Mouse (Mus musculus): Measurements from ENCODE around the gene Otop2. TPM values are rescaled to one million over a fixed set of nuclear protein-coding genes. Genes with fewer than 3 reads are reported as not detected.
A peak's percentile ranks its signal among the peaks of the same experiment; 100 is the strongest.

Otop2 gene
- total and polyA plus RNA-seq, 3 experiments, result not detected

DNA sequence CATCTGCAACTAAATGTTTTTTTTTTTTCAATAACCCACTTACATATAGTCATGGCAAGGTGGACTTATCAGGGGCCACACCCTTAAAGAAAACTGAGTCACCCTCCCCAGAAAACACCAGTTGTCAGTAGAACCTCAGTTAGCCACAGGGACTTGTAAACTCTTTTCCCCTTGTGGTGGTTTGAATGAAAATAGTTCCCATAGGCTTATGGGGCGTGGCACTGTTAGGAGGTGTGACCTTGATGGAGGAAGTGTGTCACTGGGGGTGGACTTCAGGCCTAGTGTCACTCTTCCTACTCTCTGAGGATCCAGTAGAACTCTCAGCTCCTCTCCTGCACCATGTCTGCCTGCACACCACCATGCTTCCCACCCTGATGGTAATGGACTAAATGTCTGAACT is 27.2 kb upstream of the Otop2 start (continued):
- TF ChIP-seq BHLHE40 (IDR thresholded peaks at IDR 0.05; ENCODE audit: borderline replicate concordance, low read depth, low read length) (peak; percentile 36; the same call in 1 of the 2 replicates), TCF12 (IDR thresholded peaks at IDR 0.05; ENCODE audit: low read depth, low read length) (peak; percentile 22; the same call in 1 of the 2 replicates), RAD21 (IDR thresholded peaks at IDR 0.05; ENCODE audit: low read depth, low read length) (no peak)

DNA sequence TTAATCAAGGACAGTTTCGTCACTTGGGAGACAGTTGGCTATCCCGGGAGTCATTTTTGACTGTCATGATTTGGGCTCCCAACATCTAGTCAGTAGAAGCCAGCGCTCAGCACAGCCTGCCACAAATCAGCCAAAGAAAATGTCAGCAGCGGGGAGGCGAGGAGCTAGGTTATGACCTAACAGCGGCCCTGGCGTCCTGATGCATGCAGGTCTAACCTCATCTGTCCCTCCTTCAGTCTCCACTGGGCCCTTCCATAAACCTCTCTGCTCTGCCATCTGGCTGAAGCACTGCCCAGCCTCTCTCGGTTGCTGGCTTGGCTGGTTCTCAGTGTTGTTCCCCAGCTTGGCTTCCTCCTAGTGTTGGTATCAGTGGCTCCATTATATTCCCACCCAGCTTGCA is 24.7 kb upstream of the Otop2 start:
- Histone ChIP-seq H3K27me3 (ENCODE audit: control insufficient read depth in 1 of 2, insufficient read depth in 2 of 2, low read length in 2 of 2) (no peaks in the 10 kb centered on the region), H3K4me1 (ENCODE audit: control insufficient read depth in 1 of 2, insufficient read depth in 2 of 2, low read length in 2 of 2) (peaks cover 5 to 11% of the 10 kb centered on the region in 2 experiments; a peak in 3 of 4 replicates), H3K36me3 (ENCODE audit: control insufficient read depth in 1 of 2, insufficient read depth in 2 of 2, low read length in 2 of 2) (peaks cover 0 to 9% of the 10 kb centered on the region in 2 experiments; a peak in 2 of 4 replicates), H3K27ac (ENCODE audit: control insufficient read depth, low read depth, low read length) (no peak overlapping the region), H3K79me2 (ENCODE audit: control insufficient read depth, insufficient read depth, low read length, poor library complexity) (peaks cover 3% of the 10 kb centered on the region; the same call in 1 of the 2 replicates), H3K9ac (ENCODE audit: control insufficient read depth, low read depth, low read length, poor library complexity, severe bottlenecking) (no peak overlapping the region), H3K4me3 (ENCODE audit: control insufficient read depth in 1 of 2, insufficient read depth in 1 of 2, low read depth in 2 of 2, low read length in 2 of 2) (no peak overlapping the region), H3K9me3 (replicated peaks; ENCODE audit: insufficient read depth, low read length) (no peaks in the 10 kb centered on the region)
- DNase-seq (ENCODE audit: low read depth, low spot score), result no peak
- TF ChIP-seq HCFC1 (IDR thresholded peaks at IDR 0.05; ENCODE audit: low read depth, low read length) (no peak), ZC3H11A (IDR thresholded peaks at IDR 0.05; ENCODE audit: low read depth, low read length) (no peak), TCF12 (IDR thresholded peaks at IDR 0.05; ENCODE audit: low read depth, low read length) (no peak), POLR2AphosphoS2 (IDR thresholded peaks at IDR 0.05; ENCODE audit: low read length) (no peak), CHD2 (IDR thresholded peaks at IDR 0.05; ENCODE audit: low read length) (no peak), CTCF (IDR thresholded peaks at IDR 0.05 in 2 of 3, conservative IDR thresholded peaks at IDR 0.05 in 1 of 3; ENCODE audit: control insufficient read depth in 1 of 3, insufficient read depth in 1 of 3, low read depth in 2 of 3, low read length in 3 of 3, poor library complexity in 1 of 3, severe bottlenecking in 1 of 3) (no peak), POLR2A (IDR thresholded peaks at IDR 0.05; ENCODE audit: control insufficient read depth in 1 of 2, insufficient read depth in 1 of 2, low read depth in 1 of 2, low read length in 2 of 2, poor library complexity in 1 of 2) (no peak), RCOR1 (IDR thresholded peaks at IDR 0.05; ENCODE audit: low read depth, low read length) (no peak), NRF1 (IDR thresholded peaks at IDR 0.05; ENCODE audit: insufficient read depth, low read depth, low read length, poor library complexity, severe bottlenecking) (no peak), NELFE (IDR thresholded peaks at IDR 0.05; ENCODE audit: low read depth, low read length) (no peak), E2F4 (IDR thresholded peaks at IDR 0.05; ENCODE audit: borderline replicate concordance, low read depth, low read length) (no peak), MYB (IDR thresholded peaks at IDR 0.05; ENCODE audit: low read depth, low read length) (no peak), KAT2A (conservative IDR thresholded peaks at IDR 0.05; ENCODE audit: low read depth, low read length) (no peak)

- Histone ChIP-seq H3K36me3 (ENCODE audit: control insufficient read depth in 1 of 2, insufficient read depth in 2 of 2, low read length in 2 of 2) (peaks cover 0 to 9% of the 10 kb centered on the region in 2 experiments; a peak in 2 of 4 replicates), H3K9me3 (replicated peaks; ENCODE audit: insufficient read depth, low read length) (no peaks in the 10 kb centered on the region), H3K4me1 (ENCODE audit: control insufficient read depth in 1 of 2, insufficient read depth in 2 of 2, low read length in 2 of 2) (peaks cover 5 to 11% of the 10 kb centered on the region in 2 experiments; a peak in 3 of 4 replicates), H3K9ac (ENCODE audit: control insufficient read depth, low read depth, low read length, poor library complexity, severe bottlenecking) (no peak overlapping the region), H3K4me3 (ENCODE audit: control insufficient read depth in 1 of 2, insufficient read depth in 1 of 2, low read depth in 2 of 2, low read length in 2 of 2) (no peak overlapping the region), H3K27ac (ENCODE audit: control insufficient read depth, low read depth, low read length) (no peak overlapping the region), H3K27me3 (ENCODE audit: control insufficient read depth in 1 of 2, insufficient read depth in 2 of 2, low read length in 2 of 2) (no peaks in the 10 kb centered on the region), H3K79me2 (ENCODE audit: control insufficient read depth, insufficient read depth, low read length, poor library complexity) (no peaks in the 10 kb centered on the region)
- TF ChIP-seq MYB (IDR thresholded peaks at IDR 0.05; ENCODE audit: low read depth, low read length) (no peak), ZNF384 (IDR thresholded peaks at IDR 0.05; ENCODE audit: low read depth, low read length) (no peak), JUND (IDR thresholded peaks at IDR 0.05; ENCODE audit: low read depth, low read length) (no peak), POLR2AphosphoS5 (IDR thresholded peaks at IDR 0.05; ENCODE audit: borderline replicate concordance, low read depth, low read length) (no peak), ZKSCAN1 (IDR thresholded peaks at IDR 0.05; ENCODE audit: low read depth, low read length) (no peak)
- no peak for DNase-seq (ENCODE audit: low read depth, low spot score)
These were observed 24.1 kb upstream of the Otop2 start for GRCm38 (mm10) chr11:115282723-115283485.
